Mouse (Mus musculus): ENCODE results near the gene Pax7.

The Pax7 gene

DNA sequence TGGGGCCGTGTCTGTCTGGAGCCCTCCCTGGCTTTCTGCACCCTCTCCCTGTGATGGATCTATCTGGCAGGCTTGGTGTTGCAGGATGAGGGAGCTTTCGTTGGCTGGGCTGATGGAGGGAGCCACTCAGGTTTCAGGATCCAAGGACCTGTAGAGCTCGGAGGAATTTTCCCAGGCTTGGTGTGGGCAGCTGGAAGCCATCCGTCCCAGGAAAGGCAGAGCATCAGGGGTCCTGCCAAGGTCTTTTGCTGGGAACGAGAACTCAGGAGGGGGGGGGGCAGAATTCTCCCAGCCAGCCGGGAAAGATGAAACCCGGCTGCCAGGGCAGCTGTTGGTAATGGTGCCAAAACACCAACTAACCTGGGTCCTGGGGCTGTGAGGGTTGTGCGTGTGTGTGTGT, 134.7 kb downstream of the Pax7 start:
- DNase-seq (ENCODE audit: extremely low spot score, low read depth, low spot score), result no peak

DNA sequence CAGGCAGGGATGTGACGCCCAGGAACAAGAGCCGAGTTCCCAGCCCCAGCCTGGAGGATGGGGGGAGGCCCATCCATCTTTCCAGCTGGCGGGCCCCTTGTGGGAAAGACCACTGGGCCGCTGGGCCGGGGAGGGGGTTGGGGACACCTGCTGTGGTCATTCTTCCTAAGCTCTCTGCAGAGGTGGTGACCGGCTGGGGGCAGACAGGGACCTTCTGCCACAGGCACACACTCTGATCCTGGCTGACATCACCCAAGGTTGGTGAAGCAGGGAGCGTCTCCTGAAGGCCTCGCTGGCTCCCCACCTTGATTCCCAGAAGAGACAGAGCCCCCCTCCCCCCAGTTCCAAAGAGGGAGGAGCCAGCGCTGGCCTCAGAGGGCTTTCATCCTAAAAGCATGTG, 135.6 kb downstream of the Pax7 start:
- no peak for DNase-seq (ENCODE audit: extremely low spot score, low read depth, low spot score)

GRCm38 (mm10) chr4:139693315-139693714, 140.0 kb downstream of the Pax7 start:
- no peak for DNase-seq (ENCODE audit: extremely low spot score, low read depth, low spot score)

GRCm38 (mm10) chr4:139689627-139690269, 143.6 kb downstream of the Pax7 start:
- DNase-seq (ENCODE audit: extremely low spot score, low read depth, low spot score), result no peak

- no peak for DNase-seq (ENCODE audit: extremely low spot score, low read depth, low spot score)
Observed at GRCm38 (mm10) chr4:139688058-139688457, 145.3 kb downstream of the Pax7 start.

Measured in hindlimb bud, embryonic 11.5 days (tissue).